Mouse (Mus musculus): Measurements from ENCODE around the gene Mex3d. TPM values are rescaled to one million over a fixed set of nuclear protein-coding genes. Genes with fewer than 3 reads are reported as not detected.

Gene Mex3d
- total RNA-seq, 1 experiment from 2014 or later, result 21.8 TPM

GRCm38 (mm10) chr10:80386735-80387471, 556 bp downstream of the Mex3d start:
- peak; percentile 41 for DNase-seq

DNA sequence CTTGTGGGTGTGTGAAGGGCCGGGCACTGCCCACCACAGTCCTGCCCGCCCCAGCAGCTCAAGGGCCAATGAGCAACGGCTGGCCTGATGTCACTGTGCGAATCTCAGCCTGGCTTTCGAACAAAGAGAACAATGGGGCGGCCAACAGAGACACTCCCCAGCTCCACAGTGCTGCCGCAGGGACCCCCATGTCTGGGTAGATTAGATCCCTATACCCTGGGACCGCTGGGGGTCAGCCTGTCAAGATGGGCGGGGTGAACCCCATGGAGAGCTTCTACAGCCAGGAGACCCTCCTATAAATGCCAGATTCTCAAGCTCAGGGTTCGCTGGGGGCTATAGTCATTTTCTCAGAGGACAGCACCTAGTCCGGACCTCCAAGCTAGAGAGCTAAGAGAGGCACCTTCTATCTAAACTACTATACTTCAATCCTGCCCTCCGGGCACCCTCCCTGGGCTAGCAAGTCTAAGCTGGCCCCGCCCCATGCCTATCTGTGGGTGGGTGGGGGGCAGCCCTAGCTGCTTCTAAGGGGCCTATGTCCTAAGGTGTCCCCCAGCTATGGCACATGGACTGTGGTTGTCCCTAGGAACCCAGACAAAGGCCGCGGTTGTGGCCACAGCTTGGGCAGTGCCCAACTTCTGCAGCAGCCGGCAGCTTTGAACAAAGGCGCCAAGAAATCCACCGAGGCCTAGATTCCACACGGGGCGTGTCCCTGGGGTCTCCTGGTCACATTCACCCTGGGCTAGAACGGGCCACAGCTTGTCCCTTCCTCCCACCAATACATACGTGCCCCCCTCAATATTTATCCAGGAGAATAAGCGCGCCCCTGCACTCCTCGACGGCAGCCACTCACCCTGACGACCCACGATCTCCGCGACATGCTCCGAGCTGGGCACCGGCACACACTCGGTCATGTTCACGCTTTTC, 1.4 kb downstream of the Mex3d start:
- DNase-seq, result peak; percentile 73

DNA sequence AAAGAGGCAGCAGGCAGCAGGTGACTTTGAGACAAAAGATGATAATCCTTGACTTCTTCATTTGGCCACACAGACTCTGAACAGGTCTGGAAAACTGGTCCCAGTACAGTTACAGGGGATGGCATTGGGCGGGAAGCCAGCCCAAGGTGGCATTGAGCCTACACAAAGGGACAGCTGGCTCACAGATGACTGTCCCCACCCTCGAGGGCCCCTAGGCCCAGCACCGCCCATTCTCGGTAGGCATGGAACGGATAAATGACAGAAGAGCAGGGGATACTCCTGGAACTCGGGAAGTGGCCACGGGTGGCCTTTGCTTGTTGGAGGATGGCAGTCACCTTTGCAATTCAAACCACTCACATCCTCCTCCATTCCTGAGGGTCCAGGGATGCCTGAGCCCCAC, 2.1 kb downstream of the Mex3d start:
- DNase-seq, result peak; percentile 67

- no peak for DNase-seq
Observed at GRCm38 (mm10) chr10:80384709-80385108, 2.8 kb downstream of the Mex3d start.

DNA sequence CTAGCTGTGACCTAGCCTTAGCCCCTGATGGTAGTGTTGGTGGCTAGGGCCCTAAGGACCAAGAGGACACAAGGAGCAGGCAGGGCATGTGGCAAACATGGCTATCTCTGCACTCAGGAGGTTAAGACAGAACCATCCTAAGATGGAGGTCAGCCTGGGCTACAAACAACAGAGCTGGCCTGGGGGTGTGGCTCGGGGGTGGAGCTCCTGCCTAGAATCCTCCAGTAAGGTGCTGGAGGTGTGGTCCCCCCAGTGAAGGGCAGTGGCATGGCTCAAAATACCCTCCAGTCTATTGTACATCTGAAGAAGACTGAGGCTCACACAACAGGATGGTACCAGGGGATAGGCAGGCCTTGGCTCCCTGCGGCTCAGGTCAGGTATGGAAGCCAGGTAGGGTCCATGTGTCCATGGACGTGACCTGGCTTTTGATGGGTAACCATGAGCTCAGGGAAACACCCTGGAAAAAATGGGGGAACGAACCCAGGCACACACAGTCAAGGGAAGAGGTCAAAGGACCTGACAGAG, 3.3 kb downstream of the Mex3d start:
- DNase-seq, result no peak

DNA sequence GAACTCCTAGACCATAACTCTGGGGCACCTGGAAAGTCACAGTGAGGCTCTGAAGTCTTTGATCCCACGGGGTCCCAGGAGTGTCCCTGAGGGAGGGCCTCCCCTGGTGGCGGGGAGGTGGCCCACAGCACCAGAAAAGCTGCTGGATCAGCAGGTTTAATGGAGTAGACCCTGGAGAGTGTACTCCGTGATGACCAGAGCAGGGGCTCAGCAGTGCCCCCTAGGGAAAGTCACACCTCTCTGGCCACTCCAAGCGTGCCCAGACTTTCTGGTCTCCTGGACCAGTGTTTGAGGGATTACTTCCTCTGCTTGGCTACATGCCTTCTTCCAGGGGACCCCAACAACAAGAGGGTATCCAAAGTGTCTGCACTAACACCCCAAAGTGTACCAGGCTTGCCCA, 4.0 kb downstream of the Mex3d start:
- DNase-seq, result peak; percentile 51

GRCm38 (mm10) chr10:80382641-80383365, 4.7 kb downstream of the Mex3d start:
- peak; percentile 57 for DNase-seq

- DNase-seq, result peak; percentile 62
Observed at GRCm38 (mm10) chr10:80377716-80378115, 9.7 kb downstream of the Mex3d start.

GRCm38 (mm10) chr10:80376160-80376559, 11.3 kb downstream of the Mex3d start:
- DNase-seq, result peak; percentile 96

DNA sequence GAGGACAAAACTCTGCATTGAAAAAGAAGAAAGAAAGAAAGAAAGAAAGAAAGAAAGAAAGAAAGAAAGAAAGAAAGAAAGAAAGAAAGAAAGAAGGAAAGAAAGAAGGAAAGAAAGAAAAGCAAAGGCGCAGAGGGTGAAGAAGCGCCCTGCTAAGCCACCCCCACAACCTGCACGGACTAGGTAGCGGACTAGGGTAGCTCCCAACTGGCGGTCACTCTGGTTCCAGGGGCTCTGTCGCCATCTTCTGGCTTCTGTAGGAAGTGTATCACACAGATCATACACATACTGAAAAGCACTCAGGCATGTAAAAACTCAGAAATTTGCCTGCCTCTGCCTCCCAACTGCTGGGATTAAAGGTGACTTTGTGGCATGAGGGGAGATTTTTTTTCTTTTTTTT, 13.4 kb downstream of the Mex3d start:
- peak; percentile 88 for DNase-seq

DNA sequence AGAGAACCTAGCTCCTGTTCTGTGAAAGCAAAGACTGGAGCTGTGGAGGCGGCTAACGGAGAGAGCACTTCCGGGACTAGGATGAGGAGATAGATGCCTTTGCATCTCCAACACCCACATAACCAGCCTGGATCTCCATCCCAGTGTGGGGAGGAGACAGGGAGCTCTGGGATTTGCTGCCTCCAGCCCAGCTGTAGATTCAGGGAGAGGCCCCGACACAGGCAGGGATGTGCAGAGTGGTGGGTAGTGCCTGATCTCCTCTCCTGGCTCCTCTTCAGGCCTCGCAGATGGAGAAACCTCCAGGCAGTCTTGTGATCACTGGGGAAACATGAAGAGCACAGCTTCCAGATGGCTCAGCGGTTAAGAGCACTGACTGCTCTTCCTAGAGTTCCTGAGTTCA, 14.8 kb downstream of the Mex3d start:
- no peak for DNase-seq

DNA sequence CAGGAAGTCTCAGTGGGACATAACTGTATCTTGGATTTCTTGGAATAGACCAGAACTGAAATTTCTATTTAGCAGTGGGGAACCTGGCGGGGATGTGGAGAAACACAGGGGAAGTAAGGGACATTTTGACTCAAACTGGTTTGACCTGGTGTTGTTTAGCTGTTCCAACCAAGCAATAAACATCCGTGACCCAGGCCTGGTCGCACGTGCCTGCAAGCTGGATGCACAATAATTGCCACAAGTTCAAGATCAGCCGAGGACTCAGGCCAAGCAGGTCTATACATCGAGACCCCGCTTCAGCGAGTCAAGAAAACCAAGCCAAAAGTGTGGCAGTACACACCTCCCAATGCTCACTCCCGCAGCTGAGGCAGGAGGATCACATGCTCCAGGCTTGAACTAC, 15.5 kb downstream of the Mex3d start:
- DNase-seq, result no peak

GRCm38 (mm10) chr10:80371411-80371966, 16.0 kb downstream of the Mex3d start:
- DNase-seq, result peak; percentile 82

GRCm38 (mm10) chr10:80369995-80370747, 17.3 kb downstream of the Mex3d start:
- no peak for DNase-seq

DNA sequence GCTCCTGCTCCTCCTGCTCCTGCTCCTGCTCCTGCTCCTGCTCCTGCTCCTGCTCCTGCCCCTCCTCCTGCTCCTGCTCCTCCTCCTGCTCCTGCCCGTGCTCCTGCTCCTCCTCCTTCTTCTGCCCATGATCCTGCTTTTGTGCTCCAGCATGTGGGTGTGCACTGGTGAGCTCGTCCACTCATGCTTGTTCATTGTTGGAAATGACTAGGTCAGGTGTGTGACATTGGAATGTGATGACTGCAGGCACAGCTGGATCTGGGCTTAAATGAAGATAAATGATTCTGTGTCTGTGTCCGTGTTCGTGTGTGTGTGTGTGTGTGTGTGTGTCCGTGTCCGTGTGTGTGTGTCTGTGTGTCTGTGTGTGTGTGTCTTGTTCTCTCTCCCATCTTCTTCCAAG, 19.1 kb downstream of the Mex3d start:
- no peak for DNase-seq

DNA sequence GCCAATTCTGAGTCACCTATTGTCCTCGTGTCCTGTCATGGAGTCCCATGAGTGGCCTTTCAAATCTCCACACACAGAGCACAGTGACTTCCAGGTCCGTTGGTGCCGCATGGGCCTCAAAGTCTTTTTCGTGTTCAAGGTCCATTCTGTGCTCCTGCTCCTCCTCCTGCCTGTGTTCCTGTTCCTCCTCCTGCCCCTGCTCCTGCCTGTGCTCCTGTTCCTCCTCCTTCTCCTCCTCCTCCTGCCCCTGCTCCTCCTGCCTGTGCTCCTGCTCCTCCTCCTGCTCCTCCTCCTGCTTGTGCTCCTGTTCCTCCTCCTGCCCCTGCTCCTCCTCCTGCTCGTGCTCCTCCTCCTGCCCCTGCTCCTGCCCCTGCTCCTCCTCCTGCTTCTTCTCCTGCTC, 19.5 kb downstream of the Mex3d start:
- peak; percentile 40 for DNase-seq

- no peak for DNase-seq
Observed at GRCm38 (mm10) chr10:80365736-80366135, 21.7 kb downstream of the Mex3d start.

DNA sequence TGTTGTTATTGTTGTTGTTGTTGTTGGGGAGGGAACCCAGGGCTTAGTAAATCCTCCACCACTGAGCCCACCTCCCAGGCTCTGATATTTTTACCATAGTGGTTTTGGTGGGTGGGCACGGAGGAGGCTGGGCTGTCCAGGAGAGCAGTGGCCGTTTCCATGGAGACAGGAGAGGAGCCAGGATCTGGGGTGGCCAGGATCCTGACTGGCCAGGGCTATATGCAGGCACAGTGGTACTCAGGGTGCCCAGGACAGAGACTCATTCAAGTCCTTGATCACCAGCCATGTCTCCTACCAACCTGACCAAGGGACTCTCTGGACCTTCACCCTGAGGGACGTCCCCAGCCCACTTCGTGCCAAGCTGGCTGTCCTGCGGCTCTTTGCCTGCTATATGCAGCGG, 23.7 kb downstream of the Mex3d start:
- DNase-seq, result no peak

GRCm38 (mm10) chr10:80357994-80358639, 29.3 kb downstream of the Mex3d start:
- DNase-seq, result peak; percentile 66

DNA sequence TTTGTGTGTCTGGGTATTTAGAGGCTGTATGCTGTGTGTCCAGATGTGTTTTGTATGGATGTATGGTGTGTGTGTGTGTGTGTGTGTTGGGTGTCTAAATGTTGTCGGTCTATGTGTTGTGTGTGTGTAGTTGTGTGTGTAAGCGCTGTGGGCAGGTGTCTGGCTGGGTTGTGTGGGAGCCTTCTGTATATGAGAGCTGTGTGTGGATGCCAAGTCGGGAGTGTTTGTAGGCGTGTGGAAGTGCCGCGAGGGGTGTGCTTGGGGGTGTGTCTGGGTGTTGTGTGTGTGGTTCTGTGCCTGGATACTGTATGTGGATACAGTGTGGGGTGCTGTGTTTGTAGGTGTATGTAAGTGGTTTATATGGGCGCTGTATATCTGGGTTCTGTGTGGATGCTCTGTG, 30.1 kb downstream of the Mex3d start:
- no peak for DNase-seq

DNA sequence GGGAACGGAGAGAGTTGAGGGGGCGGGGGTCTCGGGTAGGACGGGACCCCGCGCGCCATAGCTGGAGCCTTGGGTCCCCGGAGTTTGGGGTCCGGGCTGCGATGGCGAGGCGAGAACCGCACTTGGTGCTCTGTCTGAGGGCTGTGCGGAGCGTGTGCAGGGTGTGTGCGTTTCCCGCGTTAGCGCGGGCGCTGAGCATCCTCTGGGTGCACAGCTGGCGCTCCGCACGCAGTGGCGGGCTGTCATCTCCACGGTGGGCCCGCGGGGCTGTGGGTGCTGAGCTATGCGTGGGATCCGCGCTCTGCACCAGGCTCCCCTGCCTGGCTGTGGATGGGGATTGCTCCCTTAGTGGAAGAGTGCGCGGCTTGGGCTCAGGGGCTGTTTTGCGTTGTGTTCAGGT, 30.7 kb downstream of the Mex3d start:
- no peak for DNase-seq

All from adrenal gland, postnatal 14 days (tissue).